Mouse (Mus musculus) CD4-positive, CD25-positive, alpha-beta regulatory T cell, adult 9 weeks (primary cell): Measurements from ENCODE around the gene Prmt1. TPM values are rescaled to one million over a fixed set of nuclear protein-coding genes. Genes with fewer than 3 reads are reported as not detected.

ENCODE experiments used
- polyA plus RNA-seq: library from polyadenylated mRNA; unstranded; fragments of 100-300 nt; shearing (Covaris generic); gene quantifications from one replicate; pipeline ENCODE4 v1.2.1, GENCODE M21; 2017

Prmt1 gene
- 210 TPM for polyA plus RNA-seq

DNA sequence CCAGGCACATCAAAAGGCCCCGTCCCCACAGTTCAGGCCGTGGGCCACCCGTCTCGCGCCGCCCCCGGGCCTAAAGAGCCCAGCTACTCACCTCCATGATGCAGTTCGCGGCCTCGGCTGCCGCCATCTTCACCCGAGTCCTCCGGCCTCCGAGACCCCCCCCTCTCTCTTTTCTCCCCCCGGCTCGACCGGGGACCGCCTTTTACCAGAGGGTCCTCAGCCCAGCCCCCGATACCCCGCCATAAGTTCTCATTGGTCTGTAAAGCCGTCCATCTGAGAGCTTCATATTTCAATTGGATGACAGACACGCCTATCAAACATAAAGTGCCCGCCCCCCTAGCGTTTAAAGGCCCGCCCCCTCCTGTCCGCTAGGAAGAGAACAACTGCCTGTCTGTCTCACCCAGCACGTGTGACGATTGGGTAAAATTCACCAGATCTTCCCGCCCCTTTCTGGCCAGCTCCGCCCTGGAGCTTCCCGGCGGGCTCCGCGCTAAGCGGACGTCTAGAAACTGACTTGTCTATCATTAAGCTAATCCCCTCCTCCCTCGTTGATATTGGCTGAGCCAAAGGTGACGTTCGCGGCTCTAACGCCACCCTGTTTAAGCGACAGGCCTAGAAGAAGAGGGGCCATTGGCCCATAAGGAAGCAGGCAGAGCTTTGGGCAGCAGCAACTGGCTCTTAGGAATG is at the start of gene Prmt1:
Gene Prmt1, minus strand, starts transcription at position 377 of the 687 bp plus-strand sequence.

GRCm38 (mm10) chr7:45017242-45018061 is 31.1 kb upstream of the Prmt1 start, which contains the start of gene Rras:
Gene Rras (plus strand): TSS chr7:45017961.

GRCm38 (mm10) chr7:45015957-45016612 is 29.7 kb upstream of the Prmt1 start, which contains the start of gene Scaf1:
Gene Scaf1 (minus strand): TSS chr7:45016363.

GRCm38 (mm10) chr7:44998501-44998955 is 12.2 kb upstream of the Prmt1 start, which contains the start of gene Bcl2l12:
Gene Bcl2l12 (minus strand): TSS chr7:44998712.

DNA sequence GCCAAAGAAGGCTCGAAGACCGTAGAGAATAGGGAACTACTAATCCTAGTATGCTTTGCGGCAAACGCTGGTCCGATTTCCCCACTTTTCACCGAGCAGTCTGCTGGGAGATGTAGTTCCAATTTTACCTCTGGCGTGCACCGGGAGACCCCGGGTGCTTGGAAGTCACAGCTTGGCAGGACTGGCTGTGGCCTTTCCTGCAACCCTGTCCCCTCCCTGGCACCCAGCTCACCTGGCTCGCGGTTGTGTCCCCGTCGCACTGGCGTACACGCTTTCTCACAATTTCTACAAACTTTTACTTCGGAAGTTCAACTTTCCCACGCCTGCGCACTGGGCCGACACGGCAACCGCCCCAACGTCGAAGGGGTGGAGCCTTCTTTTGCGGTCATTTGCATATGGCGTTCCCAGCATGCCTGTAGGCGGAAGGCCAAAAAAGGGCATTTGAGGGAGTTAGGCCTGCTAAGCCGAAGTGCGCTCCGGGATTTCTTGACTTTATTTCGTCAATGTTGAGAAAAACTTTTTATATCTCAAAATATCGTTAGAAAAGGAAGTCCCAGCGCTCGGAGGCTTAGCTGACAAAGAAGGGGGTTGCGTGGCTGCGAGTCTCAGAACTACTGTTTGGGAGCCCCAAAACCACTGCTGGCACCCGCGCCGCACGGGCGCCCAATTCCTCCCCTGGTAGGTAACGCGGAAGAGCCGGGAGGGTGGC is 11.0 kb upstream of the Prmt1 start, which contains the start of gene Irf3:
Gene Irf3, plus strand, starts transcription at position 418 of the 709 bp plus-strand sequence.

GRCm38 (mm10) chr7:44974383-44975116 is 11.8 kb downstream of the Prmt1 start, which contains the start of gene Cpt1c:
Gene Cpt1c (minus strand): TSS chr7:44974851.

DNA sequence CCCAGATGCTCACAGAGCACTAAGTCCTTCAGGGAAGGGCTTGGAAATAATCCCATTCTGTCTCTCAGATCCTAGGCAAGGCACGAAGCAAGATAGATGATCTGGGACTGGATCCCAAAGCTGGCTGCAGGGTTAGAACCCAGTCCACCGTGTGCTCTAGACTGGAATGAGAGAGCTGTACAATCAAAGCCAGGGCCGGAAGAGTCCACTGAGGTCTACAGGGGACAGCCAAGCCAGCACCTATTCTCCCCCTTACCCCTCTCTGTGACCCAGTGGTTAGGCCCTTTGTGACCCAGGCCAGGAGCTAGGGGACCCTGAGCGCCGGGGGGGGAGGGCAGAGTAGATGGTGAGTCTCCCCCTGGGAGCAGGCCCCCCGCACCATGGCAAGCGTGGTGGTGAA is 43.5 kb downstream of the Prmt1 start, which contains the start of gene Tsks:
Gene Tsks, plus strand, starts transcription at position 301 of the 400 bp plus-strand sequence.

GRCm38 (mm10) chr7:44929204-44930151 is 56.9 kb downstream of the Prmt1 start, which contains the start of gene Ap2a1:
Gene Ap2a1 (minus strand): TSS chr7:44929496.

Other genes with a start within 250 kb of the Prmt1 start
- 112 TPM for gene Vrk3, start 238.2 kb downstream of the Prmt1 start, polyA plus RNA-seq
- 0.57 TPM for gene Zfp473, start 235.5 kb downstream of the Prmt1 start, polyA plus RNA-seq
- gene Nup62, start 170.5 kb downstream of the Prmt1 start, polyA plus RNA-seq = 58.7 TPM
- 2.0 TPM for gene Il4i1, start 170.2 kb downstream of the Prmt1 start, polyA plus RNA-seq
- gene Atf5, start 169.9 kb downstream of the Prmt1 start, polyA plus RNA-seq = 0.36 TPM
- 12.1 TPM for gene Akt1s1, start 137.6 kb downstream of the Prmt1 start, polyA plus RNA-seq
- 112 TPM for gene Tbc1d17, start 137.5 kb downstream of the Prmt1 start, polyA plus RNA-seq
- 100 TPM for gene Pnkp, start 129.4 kb downstream of the Prmt1 start, polyA plus RNA-seq
- gene Ptov1, start 116.8 kb downstream of the Prmt1 start, polyA plus RNA-seq = 9.9 TPM
- 26.9 TPM for gene Med25, start 93.9 kb downstream of the Prmt1 start, polyA plus RNA-seq
- 50.8 TPM for gene Fuz, start 90.5 kb downstream of the Prmt1 start, polyA plus RNA-seq
- gene Ap2a1, start 57.1 kb downstream of the Prmt1 start, polyA plus RNA-seq = 26.9 TPM
- not detected for gene Tsks, start 43.4 kb downstream of the Prmt1 start, polyA plus RNA-seq
- 0.55 TPM for gene Cpt1c, start 11.7 kb downstream of the Prmt1 start, polyA plus RNA-seq
- 255 TPM for gene Irf3, start 11.1 kb upstream of the Prmt1 start, polyA plus RNA-seq
- gene Bcl2l12, start 12.1 kb upstream of the Prmt1 start, polyA plus RNA-seq = 35.2 TPM
- gene Scaf1, start 29.8 kb upstream of the Prmt1 start, polyA plus RNA-seq = 22.7 TPM
- gene Rras, start 31.4 kb upstream of the Prmt1 start, polyA plus RNA-seq = 6.3 TPM
- 4.8 TPM for gene Prr12, start 66.3 kb upstream of the Prmt1 start, polyA plus RNA-seq
- gene Nosip, start 75.9 kb upstream of the Prmt1 start, polyA plus RNA-seq = 148 TPM
- 3.3 TPM for gene Prrg2, start 76.1 kb upstream of the Prmt1 start, polyA plus RNA-seq
- gene Rcn3, start 105.7 kb upstream of the Prmt1 start, polyA plus RNA-seq = 10.8 TPM
- 2.6 TPM for gene Fcgrt, start 117.3 kb upstream of the Prmt1 start, polyA plus RNA-seq
- 3,383 TPM for gene Rps11, start 137.9 kb upstream of the Prmt1 start, polyA plus RNA-seq
- 3,108 TPM for gene Rpl13a, start 142.2 kb upstream of the Prmt1 start, polyA plus RNA-seq
- not detected for gene Gm45713, start 149.7 kb upstream of the Prmt1 start, polyA plus RNA-seq
- gene Flt3l, start 149.9 kb upstream of the Prmt1 start, polyA plus RNA-seq = 292 TPM
- 59.4 TPM for gene Pih1d1, start 167.7 kb upstream of the Prmt1 start, polyA plus RNA-seq
- 67.0 TPM for gene Aldh16a1, start 168.0 kb upstream of the Prmt1 start, polyA plus RNA-seq
- not detected for gene Slc17a7, start 177.4 kb upstream of the Prmt1 start, polyA plus RNA-seq
- gene Gfy, start 193.0 kb upstream of the Prmt1 start, polyA plus RNA-seq = not detected
- not detected for gene Pth2, start 194.4 kb upstream of the Prmt1 start, polyA plus RNA-seq
- gene Ccdc155, start 218.3 kb upstream of the Prmt1 start, polyA plus RNA-seq = 0.32 TPM
- gene Dkkl1, start 225.6 kb upstream of the Prmt1 start, polyA plus RNA-seq = 16.0 TPM
- 2.9 TPM for gene Tead2, start 229.2 kb upstream of the Prmt1 start, polyA plus RNA-seq